Mouse (Mus musculus): Measurements from ENCODE around the gene Iqcg. TPM values are rescaled to one million over a fixed set of nuclear protein-coding genes. Genes with fewer than 3 reads are reported as not detected.

Iqcg gene
- polyA plus RNA-seq, 1 experiment from 2014 or later, result 2.1 TPM

GRCm38 (mm10) chr16:33048686-33049085, 7.3 kb downstream of the Iqcg start:
- H3K27me3 ChIP-seq, result no peaks in the 10 kb centered on the region
- H3K4me3 ChIP-seq, result no peak overlapping the region
- no peak overlapping the region for H3K4me2 ChIP-seq
- no peaks in the 10 kb centered on the region for H3K9me3 ChIP-seq
- no peak for ATAC-seq (ENCODE audit: insufficient number of reproducible peaks, insufficient read depth, low FRiP score, low TSS enrichment, low read depth)
- no peak overlapping the region for H3K9ac ChIP-seq
- 71% methylated on average over 2 of the region's 2 CpGs for WGBS
- no peaks in the 10 kb centered on the region for H3K4me1 ChIP-seq
- H3K36me3 ChIP-seq, result no peaks in the 10 kb centered on the region
- no peak overlapping the region for H3K27ac ChIP-seq

GRCm38 (mm10) chr16:33048004-33048403, 8.0 kb downstream of the Iqcg start:
- Histone ChIP-seq H3K4me1 (no peaks in the 10 kb centered on the region), H3K4me3 (no peak overlapping the region), H3K4me2 (no peak overlapping the region), H3K27ac (no peak overlapping the region), H3K9ac (no peak overlapping the region), H3K27me3 (no peaks in the 10 kb centered on the region), H3K9me3 (no peaks in the 10 kb centered on the region), H3K36me3 (no peaks in the 10 kb centered on the region)
- no peak for ATAC-seq (ENCODE audit: insufficient number of reproducible peaks, insufficient read depth, low FRiP score, low TSS enrichment, low read depth)
- WGBS, result 80% methylated on average over 1 of the region's 1 CpGs

- no peak overlapping the region for H3K4me2 ChIP-seq
- H3K36me3 ChIP-seq, result no peaks in the 10 kb centered on the region
- no peaks in the 10 kb centered on the region for H3K27me3 ChIP-seq
- H3K4me1 ChIP-seq, result no peaks in the 10 kb centered on the region
- no peak overlapping the region for H3K9ac ChIP-seq
- 71% methylated on average over 2 of the region's 2 CpGs for WGBS
- H3K4me3 ChIP-seq, result no peak overlapping the region
- H3K9me3 ChIP-seq, result no peaks in the 10 kb centered on the region
- no peak for ATAC-seq (ENCODE audit: insufficient number of reproducible peaks, insufficient read depth, low FRiP score, low TSS enrichment, low read depth)
- no peak overlapping the region for H3K27ac ChIP-seq
Observed at GRCm38 (mm10) chr16:33043268-33043667, 12.8 kb downstream of the Iqcg start.

DNA sequence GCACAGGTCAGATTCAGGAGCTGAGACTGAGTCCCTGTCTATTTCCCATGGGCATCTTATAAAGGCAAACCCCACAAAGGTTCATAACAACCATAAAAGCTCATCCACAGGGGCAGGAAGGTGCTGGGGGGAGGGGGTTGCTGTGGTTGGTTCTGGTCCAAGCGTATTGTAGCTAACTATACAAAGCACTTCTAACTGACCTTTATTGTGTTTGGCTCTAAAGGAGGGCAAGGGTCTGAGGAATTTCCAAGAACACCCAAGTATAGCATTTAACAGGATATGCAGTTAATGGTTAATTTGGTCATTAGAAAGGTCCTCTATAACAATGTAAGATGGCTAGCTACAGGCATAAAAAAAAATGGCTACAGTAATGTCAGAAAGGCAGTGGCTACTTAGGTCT, 13.3 kb downstream of the Iqcg start:
- no peaks in the 10 kb centered on the region for H3K9me3 ChIP-seq
- no peak overlapping the region for H3K27ac ChIP-seq
- H3K36me3 ChIP-seq, result no peaks in the 10 kb centered on the region
- H3K27me3 ChIP-seq, result no peaks in the 10 kb centered on the region
- no peaks in the 10 kb centered on the region for H3K4me1 ChIP-seq
- no peak overlapping the region for H3K4me2 ChIP-seq
- no peak for ATAC-seq (ENCODE audit: insufficient number of reproducible peaks, insufficient read depth, low FRiP score, low TSS enrichment, low read depth)
- no peak overlapping the region for H3K9ac ChIP-seq
- no peak overlapping the region for H3K4me3 ChIP-seq
- 89% methylated on average over 1 of the region's 1 CpGs for WGBS

- WGBS, result 68% methylated on average over 4 of the region's 4 CpGs
- no peak overlapping the region for H3K27ac ChIP-seq
- H3K4me3 ChIP-seq, result no peak overlapping the region
- H3K9ac ChIP-seq, result no peak overlapping the region
- no peak for ATAC-seq (ENCODE audit: insufficient number of reproducible peaks, insufficient read depth, low FRiP score, low TSS enrichment, low read depth)
- H3K9me3 ChIP-seq, result no peaks in the 10 kb centered on the region
- no peaks in the 10 kb centered on the region for H3K27me3 ChIP-seq
- no peaks in the 10 kb centered on the region for H3K36me3 ChIP-seq
- H3K4me2 ChIP-seq, result no peak overlapping the region
- peaks cover 4% of the 10 kb centered on the region; the same call in 1 of the 2 replicates for H3K4me1 ChIP-seq
Observed at GRCm38 (mm10) chr16:33036006-33036405, 20.0 kb downstream of the Iqcg start.

- 83% methylated on average over 7 of the region's 7 CpGs for WGBS
Observed at GRCm38 (mm10) chr16:33026357-33026756, 29.7 kb downstream of the Iqcg start.

DNA sequence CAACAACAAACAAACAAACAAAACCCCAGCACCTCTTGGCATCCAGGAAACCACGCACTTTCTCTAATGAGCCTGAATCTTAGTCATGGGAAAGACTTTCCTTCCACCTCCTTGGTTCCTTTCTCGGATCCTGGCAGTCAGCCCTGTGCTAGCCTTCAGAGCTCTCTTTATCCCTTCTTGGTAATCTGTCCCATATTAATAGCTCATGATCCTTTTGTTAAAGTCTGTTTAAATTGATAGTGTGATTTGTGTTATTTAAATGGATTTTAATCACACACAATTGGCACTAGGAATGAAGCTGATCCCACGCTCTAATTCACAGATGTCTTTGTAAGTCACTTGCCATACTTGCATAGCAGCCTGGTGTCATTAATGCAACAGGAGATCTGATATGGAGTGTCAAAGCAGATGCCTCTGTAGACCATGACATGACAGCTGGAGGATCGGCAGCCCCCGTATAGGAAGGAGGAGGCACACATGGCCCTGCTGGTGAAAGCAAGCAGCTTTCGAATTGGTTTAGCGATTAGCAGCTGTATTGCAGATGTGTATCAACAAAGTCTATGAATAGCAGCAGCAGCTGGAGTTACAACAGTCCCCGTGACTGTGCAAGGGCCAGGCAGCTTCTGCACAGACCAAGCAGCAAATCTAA, 31.4 kb downstream of the Iqcg start:
- 0 out of 2 replicates have a peak overlapping the region, but pooled peaks have one; percentile 22 for H3K9ac ChIP-seq
- H3K27me3 ChIP-seq, result no peaks in the 10 kb centered on the region
- no peaks in the 10 kb centered on the region for H3K36me3 ChIP-seq
- H3K9me3 ChIP-seq, result no peaks in the 10 kb centered on the region
- H3K4me3 ChIP-seq, result no peak overlapping the region
- ATAC-seq (ENCODE audit: insufficient number of reproducible peaks, insufficient read depth, low FRiP score, low TSS enrichment, low read depth), result no peak
- 58% methylated on average over 8 of the region's 8 CpGs for WGBS
- H3K4me2 ChIP-seq, result no peak overlapping the region
- no peak overlapping the region for H3K27ac ChIP-seq
- 0 out of 2 replicates have a peak, but pooled peaks cover 4% of the 10 kb centered on the region for H3K4me1 ChIP-seq

More at GRCm38 (mm10) chr16:33026357-33026756, 29.7 kb downstream of the Iqcg start:
- Histone ChIP-seq H3K4me2 (no peak overlapping the region), H3K27me3 (no peaks in the 10 kb centered on the region), H3K36me3 (no peaks in the 10 kb centered on the region), H3K9ac (no peak overlapping the region), H3K9me3 (no peaks in the 10 kb centered on the region), H3K4me1 (0 out of 2 replicates have a peak, but pooled peaks cover 4% of the 10 kb centered on the region), H3K27ac (no peak overlapping the region), H3K4me3 (no peak overlapping the region)
- ATAC-seq (ENCODE audit: insufficient number of reproducible peaks, insufficient read depth, low FRiP score, low TSS enrichment, low read depth), result no peak

GRCm38 (mm10) chr16:33023750-33024149, 32.3 kb downstream of the Iqcg start:
- no peak overlapping the region for H3K9ac ChIP-seq
- no peak for ATAC-seq (ENCODE audit: insufficient number of reproducible peaks, insufficient read depth, low FRiP score, low TSS enrichment, low read depth)

GRCm38 (mm10) chr16:33021381-33021780, 34.6 kb downstream of the Iqcg start:
- Histone ChIP-seq H3K27ac (no peak overlapping the region), H3K4me2 (no peak overlapping the region), H3K36me3 (peaks cover 5% of the 10 kb centered on the region; the same call in 1 of the 2 replicates), H3K9ac (no peak overlapping the region), H3K9me3 (no peaks in the 10 kb centered on the region), H3K4me3 (no peak overlapping the region), H3K27me3 (no peaks in the 10 kb centered on the region), H3K4me1 (0 out of 2 replicates have a peak, but pooled peaks cover 4% of the 10 kb centered on the region)
- WGBS, result 77% methylated on average over 3 of the region's 3 CpGs
- ATAC-seq (ENCODE audit: insufficient number of reproducible peaks, insufficient read depth, low FRiP score, low TSS enrichment, low read depth), result no peak

More at GRCm38 (mm10) chr16:33023750-33024149, 32.3 kb downstream of the Iqcg start:
- H3K4me2 ChIP-seq, result no peak overlapping the region
- no peaks in the 10 kb centered on the region for H3K36me3 ChIP-seq
- H3K27ac ChIP-seq, result no peak overlapping the region
- H3K4me3 ChIP-seq, result no peak overlapping the region
- 4% methylated on average over 4 of the region's 4 CpGs for WGBS
- no peaks in the 10 kb centered on the region for H3K27me3 ChIP-seq
- 0 out of 2 replicates have a peak, but pooled peaks cover 4% of the 10 kb centered on the region for H3K4me1 ChIP-seq
- no peaks in the 10 kb centered on the region for H3K9me3 ChIP-seq

DNA sequence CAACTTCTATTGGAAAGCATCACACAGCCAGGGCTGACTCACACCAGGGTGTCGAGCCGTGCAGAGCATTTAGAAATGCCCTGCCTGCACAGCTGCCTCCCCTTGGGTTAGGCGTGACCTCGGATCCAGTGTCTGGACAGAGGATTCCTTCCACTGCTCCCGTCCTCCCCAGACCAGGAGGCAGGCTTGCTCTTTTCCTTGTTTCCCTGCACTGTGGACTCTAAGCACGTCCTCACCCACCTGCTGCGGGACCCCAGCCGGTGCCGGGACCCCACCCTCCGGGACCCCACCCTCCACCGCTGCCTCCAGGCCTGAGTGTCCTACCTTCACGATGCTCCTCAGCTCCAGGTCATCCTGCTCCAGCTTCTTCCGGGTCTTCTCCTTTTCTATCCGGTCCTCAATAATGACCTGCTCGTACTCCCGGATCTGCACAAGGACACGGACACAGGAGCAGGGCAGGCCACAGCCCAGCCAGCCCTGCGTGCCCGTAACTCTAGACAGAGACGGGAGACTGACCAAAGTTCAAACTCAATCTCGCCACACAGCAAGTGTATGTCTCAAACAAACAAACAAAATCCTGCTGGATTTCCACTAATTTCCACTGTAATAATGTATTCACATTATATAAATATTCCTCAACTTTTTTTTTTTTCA, 36.8 kb downstream of the Iqcg start:
- H3K27ac ChIP-seq, result no peak overlapping the region
- 0 out of 2 replicates have a peak overlapping the region, but pooled peaks have one; percentile 21 for H3K9ac ChIP-seq
- 77% methylated on average over 21 of the region's 21 CpGs for WGBS
- no peaks in the 10 kb centered on the region for H3K27me3 ChIP-seq
- H3K4me2 ChIP-seq, result no peak overlapping the region
- ATAC-seq (ENCODE audit: insufficient number of reproducible peaks, insufficient read depth, low FRiP score, low TSS enrichment, low read depth), result no peak
- H3K9me3 ChIP-seq, result no peaks in the 10 kb centered on the region
- no peak overlapping the region for H3K4me3 ChIP-seq
- no peaks in the 10 kb centered on the region for H3K4me1 ChIP-seq
- H3K36me3 ChIP-seq, result peaks cover 19% of the 10 kb centered on the region

GRCm38 (mm10) chr16:33017677-33018349, 38.2 kb downstream of the Iqcg start:
- no peak overlapping the region for H3K4me3 ChIP-seq
- no peaks in the 10 kb centered on the region for H3K9me3 ChIP-seq
- H3K4me2 ChIP-seq, result no peak overlapping the region
- no peak overlapping the region for H3K9ac ChIP-seq
- 87% methylated on average over 5 of the region's 5 CpGs for WGBS
- no peak for ATAC-seq (ENCODE audit: insufficient number of reproducible peaks, insufficient read depth, low FRiP score, low TSS enrichment, low read depth)
- H3K27me3 ChIP-seq, result no peaks in the 10 kb centered on the region
- no peak overlapping the region for H3K27ac ChIP-seq
- H3K4me1 ChIP-seq, result no peaks in the 10 kb centered on the region
- peaks cover 33% of the 10 kb centered on the region for H3K36me3 ChIP-seq

Data from embryonic facial prominence, embryonic 13.5 days (tissue).